Mouse (Mus musculus): ENCODE measurements around the gene Npy1r. TPM values are rescaled to one million over a fixed set of nuclear protein-coding genes. Genes with fewer than 3 reads are reported as not detected.
A peak's percentile ranks its signal among the peaks of the same experiment; 100 is the strongest.

The Npy1r gene
- polyA plus RNA-seq, 1 experiment from 2014 or later: 3.1 TPM

DNA sequence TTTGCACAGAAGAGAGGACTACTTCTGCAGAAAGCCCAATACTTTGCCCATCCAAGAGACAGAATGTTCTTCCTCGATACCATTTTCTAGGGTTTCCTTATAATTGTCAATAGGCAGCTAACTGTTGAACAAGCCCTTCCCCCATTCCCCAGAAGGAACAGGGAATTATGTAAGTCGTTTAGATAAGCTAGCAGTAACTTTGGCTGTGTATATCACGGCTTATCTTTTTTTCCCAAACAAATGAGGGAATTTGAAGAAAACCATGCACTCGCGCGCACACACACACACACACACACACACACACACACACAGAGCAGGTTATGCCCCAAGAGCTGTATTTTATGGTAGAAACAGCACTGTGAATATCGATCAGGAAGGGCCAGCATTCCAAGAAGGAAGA is 1.8 kb downstream of the Npy1r start:
- H3K9ac ChIP-seq (ENCODE audit: low read length): no peak overlapping the region
- peaks cover 2 to 4% of the 10 kb centered on the region in 2 experiments; a peak in 3 of 4 replicates for H3K4me1 ChIP-seq (ENCODE audit: control insufficient read depth in 2 of 2, insufficient read depth in 2 of 2, low read length in 2 of 2)
- 52% methylated on average over 7 of the region's 7 CpGs for WGBS
- peak overlapping the region; percentile 91 for H3K4me2 ChIP-seq (ENCODE audit: low read length)
- H3K27me3 ChIP-seq (ENCODE audit: control insufficient read depth, insufficient read depth, low read length): peaks cover 23% of the 10 kb centered on the region
- no peaks in the 10 kb centered on the region for H3K36me3 ChIP-seq (ENCODE audit: control insufficient read depth, insufficient read depth, low read length)
- ATAC-seq (ENCODE audit: insufficient number of reproducible peaks, insufficient read depth, low FRiP score, low read depth): no peak
- peak overlapping the region in 1 of 2 experiments; percentile 50; a peak in 1 of 4 replicates for H3K4me3 ChIP-seq (ENCODE audit: control insufficient read depth in 1 of 2, insufficient read depth in 1 of 2, low read depth in 1 of 2, low read length in 2 of 2)
- H3K27ac ChIP-seq (replicated peaks in 1 of 2; ENCODE audit: control insufficient read depth in 1 of 2, insufficient read depth in 1 of 2, low read depth in 2 of 2, low read length in 2 of 2): no peak overlapping the region
- H3K9me3 ChIP-seq (ENCODE audit: control insufficient read depth, low read length): no peaks in the 10 kb centered on the region

DNA sequence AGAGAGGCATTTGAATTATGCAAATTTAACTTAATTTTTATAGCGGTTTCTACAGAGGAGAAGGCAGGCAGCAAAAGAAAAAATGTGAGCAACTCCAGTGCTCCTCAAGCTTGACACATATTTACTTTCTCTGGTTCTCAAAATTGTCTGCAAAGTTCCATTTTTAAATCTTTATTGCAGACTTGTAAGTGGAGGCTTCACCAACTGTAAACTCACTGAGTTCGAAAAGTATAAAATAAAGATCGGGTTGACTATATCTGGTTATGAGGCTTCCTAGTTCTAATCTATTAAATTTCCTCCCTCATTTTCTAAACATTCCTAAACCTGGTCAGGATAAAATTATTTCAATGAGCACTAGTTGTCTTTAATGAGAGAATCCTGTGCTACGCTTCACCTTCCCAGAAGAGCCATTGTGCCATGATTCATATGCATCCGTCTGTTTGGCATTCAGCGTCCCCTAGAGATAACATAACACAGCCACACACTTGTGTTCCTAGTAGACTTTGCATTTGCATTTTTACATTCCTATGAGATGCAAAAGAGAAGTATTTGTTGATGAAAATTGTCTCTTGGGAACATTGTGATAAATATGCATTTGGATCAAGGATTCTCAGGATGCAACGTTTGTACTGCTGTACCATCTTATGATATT is 17.5 kb downstream of the Npy1r start:
- Histone ChIP-seq H3K9ac (ENCODE audit: low read length) (no peak overlapping the region), H3K27me3 (ENCODE audit: control insufficient read depth, insufficient read depth, low read length) (no peaks in the 10 kb centered on the region), H3K9me3 (ENCODE audit: control insufficient read depth, low read length) (no peaks in the 10 kb centered on the region), H3K4me1 (ENCODE audit: control insufficient read depth in 2 of 2, insufficient read depth in 2 of 2, low read length in 2 of 2) (no peaks in the 10 kb centered on the region), H3K4me2 (ENCODE audit: low read length) (no peak overlapping the region), H3K4me3 (ENCODE audit: control insufficient read depth in 1 of 2, insufficient read depth in 1 of 2, low read depth in 1 of 2, low read length in 2 of 2) (no peak overlapping the region), H3K27ac (replicated peaks in 1 of 2; ENCODE audit: control insufficient read depth in 1 of 2, insufficient read depth in 1 of 2, low read depth in 2 of 2, low read length in 2 of 2) (no peak overlapping the region), H3K36me3 (ENCODE audit: control insufficient read depth, insufficient read depth, low read length) (no peaks in the 10 kb centered on the region)
- WGBS: 82% methylated on average over 7 of the region's 7 CpGs
- no peak for ATAC-seq (ENCODE audit: insufficient number of reproducible peaks, insufficient read depth, low FRiP score, low read depth)

DNA sequence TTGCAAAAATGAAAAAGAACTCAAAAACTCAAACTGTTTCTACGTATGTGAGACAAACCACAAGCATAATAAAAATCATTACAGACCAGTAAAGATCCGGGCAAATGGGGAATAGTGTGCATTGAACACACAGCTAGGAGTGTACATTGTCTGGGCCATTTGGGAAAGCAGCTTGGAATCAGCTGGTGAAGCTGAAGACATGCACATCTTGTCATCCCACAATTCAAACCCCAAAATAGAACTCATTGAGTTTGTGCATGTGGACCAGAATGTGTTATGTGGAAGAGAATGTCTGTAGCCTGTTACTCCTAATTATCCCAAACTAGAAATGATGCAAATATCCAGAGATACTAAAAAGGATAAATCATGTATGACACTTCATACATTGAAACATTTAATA is 25.8 kb downstream of the Npy1r start:
- 77% methylated on average over 2 of the region's 2 CpGs for WGBS
- Histone ChIP-seq H3K36me3 (ENCODE audit: control insufficient read depth, insufficient read depth, low read length) (no peaks in the 10 kb centered on the region), H3K27ac (replicated peaks in 1 of 2; ENCODE audit: control insufficient read depth in 1 of 2, insufficient read depth in 1 of 2, low read depth in 2 of 2, low read length in 2 of 2) (no peak overlapping the region), H3K27me3 (ENCODE audit: control insufficient read depth, insufficient read depth, low read length) (no peaks in the 10 kb centered on the region), H3K4me1 (ENCODE audit: control insufficient read depth in 2 of 2, insufficient read depth in 2 of 2, low read length in 2 of 2) (no peaks in the 10 kb centered on the region), H3K9me3 (ENCODE audit: control insufficient read depth, low read length) (no peaks in the 10 kb centered on the region), H3K4me3 (ENCODE audit: control insufficient read depth in 1 of 2, insufficient read depth in 1 of 2, low read depth in 1 of 2, low read length in 2 of 2) (no peak overlapping the region), H3K9ac (ENCODE audit: low read length) (no peak overlapping the region), H3K4me2 (ENCODE audit: low read length) (no peak overlapping the region)
- ATAC-seq (ENCODE audit: insufficient number of reproducible peaks, insufficient read depth, low FRiP score, low read depth): no peak

DNA sequence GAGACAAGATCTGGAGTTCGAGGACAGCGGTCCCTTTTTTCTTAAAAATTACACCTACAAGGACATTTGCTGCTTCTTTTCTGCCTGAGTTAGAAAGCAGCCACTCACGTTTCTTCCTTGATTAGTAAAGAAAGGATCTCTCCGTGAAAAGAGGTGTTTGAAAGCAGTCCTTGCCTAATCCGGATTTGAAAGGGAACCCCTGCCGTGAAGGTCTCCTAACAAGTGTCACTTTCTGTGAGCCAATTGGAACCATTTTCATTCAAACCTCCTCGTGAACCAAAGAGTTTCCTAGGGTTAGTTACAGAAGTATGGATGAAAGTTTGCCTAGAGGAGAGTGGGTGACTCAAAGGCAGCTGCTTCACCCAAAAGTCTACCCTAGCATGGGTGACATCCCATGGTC is 32.5 kb downstream of the Npy1r start:
- Histone ChIP-seq H3K4me1 (ENCODE audit: control insufficient read depth in 2 of 2, insufficient read depth in 2 of 2, low read length in 2 of 2) (no peaks in the 10 kb centered on the region), H3K4me2 (ENCODE audit: low read length) (no peak overlapping the region), H3K4me3 (ENCODE audit: control insufficient read depth in 1 of 2, insufficient read depth in 1 of 2, low read depth in 1 of 2, low read length in 2 of 2) (no peak overlapping the region), H3K27ac (replicated peaks in 1 of 2; ENCODE audit: control insufficient read depth in 1 of 2, insufficient read depth in 1 of 2, low read depth in 2 of 2, low read length in 2 of 2) (no peak overlapping the region), H3K27me3 (ENCODE audit: control insufficient read depth, insufficient read depth, low read length) (no peaks in the 10 kb centered on the region), H3K9me3 (ENCODE audit: control insufficient read depth, low read length) (no peaks in the 10 kb centered on the region), H3K36me3 (ENCODE audit: control insufficient read depth, insufficient read depth, low read length) (no peaks in the 10 kb centered on the region), H3K9ac (ENCODE audit: low read length) (no peak overlapping the region)
- 40% methylated on average over 7 of the region's 7 CpGs for WGBS
- ATAC-seq (ENCODE audit: insufficient number of reproducible peaks, insufficient read depth, low FRiP score, low read depth): no peak

DNA sequence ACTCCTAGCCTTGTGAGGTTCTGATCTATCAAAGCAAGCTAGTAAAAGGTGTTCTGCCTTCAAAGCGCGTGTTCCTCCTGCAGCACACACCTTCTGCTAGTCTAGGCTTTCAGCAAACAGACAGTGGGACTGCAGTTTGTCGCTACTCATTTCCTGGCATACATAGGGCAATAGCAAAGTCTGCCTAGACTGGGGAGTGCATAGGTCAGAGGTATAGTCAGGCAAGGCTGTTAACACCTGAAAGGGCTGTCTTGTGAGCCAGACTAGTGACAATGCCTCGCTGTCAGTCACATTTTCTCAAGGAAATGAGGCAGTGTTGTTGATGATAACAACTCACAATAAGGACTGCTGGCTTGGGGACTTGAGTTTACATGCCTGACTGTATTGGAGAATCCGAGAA is 35.0 kb downstream of the Npy1r start:
- WGBS: 52% methylated on average over 5 of the region's 5 CpGs
- no peaks in the 10 kb centered on the region for H3K4me1 ChIP-seq (ENCODE audit: control insufficient read depth in 2 of 2, insufficient read depth in 2 of 2, low read length in 2 of 2)
- no peak for ATAC-seq (ENCODE audit: insufficient number of reproducible peaks, insufficient read depth, low FRiP score, low read depth)

DNA sequence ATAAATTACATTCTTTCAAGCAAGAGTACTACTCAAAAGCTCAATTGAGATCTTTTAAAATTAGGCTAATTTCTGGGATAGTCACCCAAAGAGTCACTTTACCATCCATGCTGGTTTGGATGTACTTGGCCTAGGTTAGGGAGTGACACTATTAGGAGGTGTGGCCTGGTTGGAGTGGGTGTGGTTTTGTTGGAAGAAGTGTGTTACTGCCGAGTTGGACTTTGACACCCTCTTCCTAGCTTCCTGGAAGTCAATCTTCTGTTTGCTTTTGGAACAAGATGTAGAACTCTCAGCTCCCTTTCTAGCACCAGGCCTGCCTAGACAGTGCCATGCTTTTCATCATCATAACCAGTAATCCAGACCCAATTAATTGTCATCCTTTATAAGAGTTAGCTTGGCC is 45.4 kb downstream of the Npy1r start:
- no peaks in the 10 kb centered on the region for H3K4me1 ChIP-seq (ENCODE audit: control insufficient read depth in 2 of 2, insufficient read depth in 2 of 2, low read length in 2 of 2)
- ATAC-seq (ENCODE audit: insufficient number of reproducible peaks, insufficient read depth, low FRiP score, low read depth): no peak
- H3K4me2 ChIP-seq (ENCODE audit: low read length): no peak overlapping the region
- H3K9ac ChIP-seq (ENCODE audit: low read length): no peak overlapping the region
- H3K36me3 ChIP-seq (ENCODE audit: control insufficient read depth, insufficient read depth, low read length): no peaks in the 10 kb centered on the region
- H3K4me3 ChIP-seq (ENCODE audit: control insufficient read depth in 1 of 2, insufficient read depth in 1 of 2, low read depth in 1 of 2, low read length in 2 of 2): no peak overlapping the region
- no peaks in the 10 kb centered on the region for H3K9me3 ChIP-seq (ENCODE audit: control insufficient read depth, low read length)
- WGBS: 27% methylated on average over 1 of the region's 1 CpGs
- H3K27ac ChIP-seq (replicated peaks in 1 of 2; ENCODE audit: control insufficient read depth in 1 of 2, insufficient read depth in 1 of 2, low read depth in 2 of 2, low read length in 2 of 2): no peak overlapping the region
- no peaks in the 10 kb centered on the region for H3K27me3 ChIP-seq (ENCODE audit: control insufficient read depth, insufficient read depth, low read length)

More for the DNA sequence above, 35.0 kb downstream of the Npy1r start:
- no peak overlapping the region for H3K4me3 ChIP-seq (ENCODE audit: control insufficient read depth in 1 of 2, insufficient read depth in 1 of 2, low read depth in 1 of 2, low read length in 2 of 2)
- no peaks in the 10 kb centered on the region for H3K36me3 ChIP-seq (ENCODE audit: control insufficient read depth, insufficient read depth, low read length)
- H3K4me2 ChIP-seq (ENCODE audit: low read length): no peak overlapping the region
- no peaks in the 10 kb centered on the region for H3K27me3 ChIP-seq (ENCODE audit: control insufficient read depth, insufficient read depth, low read length)
- no peak overlapping the region for H3K27ac ChIP-seq (replicated peaks in 1 of 2; ENCODE audit: control insufficient read depth in 1 of 2, insufficient read depth in 1 of 2, low read depth in 2 of 2, low read length in 2 of 2)
- no peak overlapping the region for H3K9ac ChIP-seq (ENCODE audit: low read length)
- H3K9me3 ChIP-seq (ENCODE audit: control insufficient read depth, low read length): no peaks in the 10 kb centered on the region

DNA sequence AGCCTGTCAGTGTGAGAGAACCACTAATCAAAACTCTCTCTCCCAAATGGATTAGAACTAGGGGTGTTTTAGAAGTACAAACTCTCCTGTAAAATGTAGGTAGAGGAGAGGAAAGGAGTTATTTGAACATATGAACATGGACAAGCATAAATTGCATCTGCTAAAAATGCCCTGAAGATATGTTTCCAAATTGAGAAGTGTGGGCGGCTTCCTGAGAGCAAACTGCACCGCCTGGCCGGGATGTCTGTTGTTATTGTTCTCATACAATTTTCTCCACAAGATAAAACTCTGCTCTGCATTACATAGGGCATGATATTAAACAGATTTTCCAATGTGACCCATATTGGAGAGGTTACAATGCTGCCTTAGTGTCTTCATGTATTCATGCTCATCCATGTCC is 48.6 kb downstream of the Npy1r start:
- Histone ChIP-seq H3K9ac (ENCODE audit: low read length) (no peak overlapping the region), H3K4me3 (ENCODE audit: control insufficient read depth in 1 of 2, insufficient read depth in 1 of 2, low read depth in 1 of 2, low read length in 2 of 2) (no peak overlapping the region), H3K27ac (replicated peaks in 1 of 2; ENCODE audit: control insufficient read depth in 1 of 2, insufficient read depth in 1 of 2, low read depth in 2 of 2, low read length in 2 of 2) (no peak overlapping the region), H3K27me3 (ENCODE audit: control insufficient read depth, insufficient read depth, low read length) (no peaks in the 10 kb centered on the region), H3K4me2 (ENCODE audit: low read length) (no peak overlapping the region), H3K36me3 (ENCODE audit: control insufficient read depth, insufficient read depth, low read length) (no peaks in the 10 kb centered on the region), H3K9me3 (ENCODE audit: control insufficient read depth, low read length) (no peaks in the 10 kb centered on the region), H3K4me1 (ENCODE audit: control insufficient read depth in 2 of 2, insufficient read depth in 2 of 2, low read length in 2 of 2) (no peaks in the 10 kb centered on the region)
- no peak for ATAC-seq (ENCODE audit: insufficient number of reproducible peaks, insufficient read depth, low FRiP score, low read depth)
- 63% methylated on average over 3 of the region's 3 CpGs for WGBS

DNA sequence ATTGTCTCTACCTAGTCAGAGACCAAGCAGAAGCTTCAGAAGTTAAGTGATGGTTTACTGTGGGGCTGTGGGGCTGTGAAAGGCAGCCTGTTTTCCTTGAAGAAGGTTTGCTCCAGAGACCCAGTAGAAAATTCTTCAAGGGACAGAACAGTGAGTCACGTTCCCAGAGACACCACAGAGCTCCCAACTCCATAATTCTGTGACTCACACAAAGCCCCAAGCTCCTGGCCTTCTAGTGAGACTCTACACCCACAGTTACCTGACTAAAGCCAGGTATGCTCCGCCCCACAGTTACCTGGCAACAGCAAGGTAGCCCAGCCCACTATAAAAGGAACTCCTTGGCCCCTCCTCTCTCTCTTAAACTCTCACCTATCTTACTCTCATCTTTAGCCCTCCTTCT is 54.6 kb downstream of the Npy1r start:
- no peak overlapping the region for H3K9ac ChIP-seq (ENCODE audit: low read length)
- no peak overlapping the region for H3K4me3 ChIP-seq (ENCODE audit: control insufficient read depth in 1 of 2, insufficient read depth in 1 of 2, low read depth in 1 of 2, low read length in 2 of 2)
- H3K36me3 ChIP-seq (ENCODE audit: control insufficient read depth, insufficient read depth, low read length): no peaks in the 10 kb centered on the region
- WGBS: 65% methylated on average over 2 of the region's 2 CpGs
- H3K9me3 ChIP-seq (ENCODE audit: control insufficient read depth, low read length): no peaks in the 10 kb centered on the region
- no peaks in the 10 kb centered on the region for H3K27me3 ChIP-seq (ENCODE audit: control insufficient read depth, insufficient read depth, low read length)
- no peaks in the 10 kb centered on the region for H3K4me1 ChIP-seq (ENCODE audit: control insufficient read depth in 2 of 2, insufficient read depth in 2 of 2, low read length in 2 of 2)
- H3K4me2 ChIP-seq (ENCODE audit: low read length): no peak overlapping the region
- no peak for ATAC-seq (ENCODE audit: insufficient number of reproducible peaks, insufficient read depth, low FRiP score, low read depth)
- no peak overlapping the region for H3K27ac ChIP-seq (replicated peaks in 1 of 2; ENCODE audit: control insufficient read depth in 1 of 2, insufficient read depth in 1 of 2, low read depth in 2 of 2, low read length in 2 of 2)

Data from heart, embryonic 14.5 days (tissue).